Mouse (Mus musculus) Patski (cell line): ENCODE results near the gene Myo10. TPM values are rescaled to one million over a fixed set of nuclear protein-coding genes. Genes with fewer than 3 reads are reported as not detected.

Source experiments
- ATAC-seq: fragments of 100-300 bp; one replicate; pipeline ENCODE4 v1.8.0; 2021
- CTCF ChIA-PET: fragments of 350-600 bp; sonication (Branson Sonifier 250); formaldehyde crosslinking; loops from one replicate; lab custom pipeline; 2022; ENCODE audit warnings: inconsistent platforms; lab: Charles Lee
- POLR2A ChIA-PET: fragments of 350-600 bp; sonication (Branson Sonifier 250); formaldehyde crosslinking; loops from one replicate; lab custom pipeline; 2022; ENCODE audit warnings: antibody characterized with exemption, inconsistent platforms; lab: Charles Lee
- DNase-seq: peaks from one replicate; pipeline ENCODE4 v3.0.0-alpha.2; 2011; ENCODE audit warnings: low read depth, low spot score
- H3K27me3 ChIP-seq: fragments of 371-371 bp; one replicate; pipeline ENCODE4 v1.5.1; 2021
- CTCF ChIP-seq: fragments of 100-300 bp; IDR thresholded peaks from one replicate; pipeline ENCODE4 v1.5.1; 2021
- in situ Hi-C: fragments of 300-500 bp; cut with MboI; formaldehyde crosslinking; loops from 3 replicates; pipeline ENCODE4 v1.11.1; 2018; ENCODE audit warnings: low pct_unique_long_range_greater_than_20kb, mixed read lengths
- polyA plus RNA-seq: library from polyadenylated mRNA; unstranded; gene quantifications from one replicate; pipeline ENCODE4 v1.2.3, GENCODE M21; 2021

Gene Myo10
- polyA plus RNA-seq, 1 experiment from 2014 or later, result 30.3 TPM

- ChIA-PET POLR2A (no interaction called here), CTCF (interaction anchor here (1.2 to 2.0 kb wide), 3 partner anchors 11 to 162 kb away, joined by 3 to 7 read pairs (median 7); no protein-coding TSS in a partner anchor)
- H3K27me3 ChIP-seq, result no peaks in the 10 kb centered on the region
- in situ Hi-C loops, result loop anchor here (10.0 kb wide), 1 partner anchor 173 kb away; the partner anchor contains the start of gene Myo10
- TF ChIP-seq CTCF, result no peak
- DNase-seq, result no peak
- no peak for ATAC-seq
Observed at GRCm38 (mm10) chr15:25797888-25798287, 175.6 kb downstream of the Myo10 start.

GRCm38 (mm10) chr15:25801726-25802125, 179.4 kb downstream of the Myo10 start:
- no peaks in the 10 kb centered on the region for H3K27me3 ChIP-seq
- no peak for DNase-seq
- in situ Hi-C loops, result loop anchor here (10.0 kb wide), 1 partner anchor 523 kb away; no protein-coding TSS in a partner anchor
- no peak for ATAC-seq
- TF ChIP-seq CTCF, result no peak
- ChIA-PET POLR2A (no interaction called here), CTCF (interaction anchor here (1.8 kb wide), 1 partner anchor 158 kb away, joined by 6 read pairs; no protein-coding TSS in a partner anchor)

GRCm38 (mm10) chr15:25802194-25802593, 179.9 kb downstream of the Myo10 start:
- ATAC-seq (no peak), DNase-seq (no peak)
- CTCF ChIA-PET, result interaction anchor here (1.8 kb wide), 1 partner anchor 157 kb away, joined by 6 read pairs; no protein-coding TSS in a partner anchor
- POLR2A ChIA-PET, result no interaction called here
- in situ Hi-C loops, result loop anchor here (10.0 kb wide), 1 partner anchor 523 kb away; no protein-coding TSS in a partner anchor
- H3K27me3 ChIP-seq, result no peaks in the 10 kb centered on the region
- TF ChIP-seq CTCF, result no peak

- ATAC-seq (no peak), DNase-seq (no peak)
- POLR2A ChIA-PET, result no interaction called here
- no peak for TF ChIP-seq CTCF
- in situ Hi-C loops, result loop anchor here (10.0 kb wide), 1 partner anchor 522 kb away; no protein-coding TSS in a partner anchor
- CTCF ChIA-PET, result interaction anchor here (1.8 kb wide), 1 partner anchor 156 kb away, joined by 6 read pairs; no protein-coding TSS in a partner anchor
- no peaks in the 10 kb centered on the region for H3K27me3 ChIP-seq
Observed at GRCm38 (mm10) chr15:25803111-25803510, 180.8 kb downstream of the Myo10 start.

- no peaks in the 10 kb centered on the region for H3K27me3 ChIP-seq
- ChIA-PET POLR2A (interaction anchor here (0.6 to 1.5 kb wide), 5 partner anchors 31 to 179 kb away, joined by 3 to 4 read pairs (median 3); no protein-coding TSS in a partner anchor), CTCF (interaction anchor here (0.7 to 4.5 kb wide), 31 partner anchors 9 to 521 kb away, joined by 3 to 67 read pairs (median 5); partner anchors contain the start of gene Retreg1)
- ATAC-seq (peak; percentile 72), DNase-seq (no peak)
- peak; percentile 95 for TF ChIP-seq CTCF
- in situ Hi-C loops, result loop anchor here (5.0 to 10.0 kb wide), 2 partner anchors 152 to 519 kb away; no protein-coding TSS in a partner anchor
Observed at GRCm38 (mm10) chr15:25805336-25806110, 183.2 kb downstream of the Myo10 start.

GRCm38 (mm10) chr15:25806363-25806762, 184.0 kb downstream of the Myo10 start:
- ATAC-seq (no peak), DNase-seq (no peak)
- CTCF ChIA-PET, result interaction anchor here (0.7 to 4.5 kb wide), 14 partner anchors 12 to 520 kb away, joined by 3 to 67 read pairs (median 6); no protein-coding TSS in a partner anchor
- TF ChIP-seq CTCF, result no peak
- in situ Hi-C loops, result loop anchor here (5.0 to 10.0 kb wide), 2 partner anchors 151 to 518 kb away; no protein-coding TSS in a partner anchor
- H3K27me3 ChIP-seq, result no peaks in the 10 kb centered on the region
- POLR2A ChIA-PET, result interaction anchor here (0.7 to 1.5 kb wide), 3 partner anchors 32 to 178 kb away, joined by 3 to 4 read pairs (median 3); no protein-coding TSS in a partner anchor

GRCm38 (mm10) chr15:25806878-25807277, 184.6 kb downstream of the Myo10 start:
- CTCF ChIA-PET, result interaction anchor here (0.7 to 4.5 kb wide), 5 partner anchors 12 to 182 kb away, joined by 3 to 67 read pairs (median 6); no protein-coding TSS in a partner anchor
- in situ Hi-C loops, result loop anchor here (5.0 to 10.0 kb wide), 2 partner anchors 150 to 518 kb away; no protein-coding TSS in a partner anchor

GRCm38 (mm10) chr15:25808677-25809460, 186.5 kb downstream of the Myo10 start:
- no peaks in the 10 kb centered on the region for H3K27me3 ChIP-seq
- CTCF ChIA-PET, result interaction anchor here (0.7 to 1.4 kb wide), 5 partner anchors 10 to 151 kb away, joined by 3 to 7 read pairs (median 3); no protein-coding TSS in a partner anchor
- ATAC-seq, result no peak
- POLR2A ChIA-PET, result interaction anchor here (0.5 to 0.6 kb wide), 2 partner anchors 32 to 152 kb away, joined by 3 read pairs; no protein-coding TSS in a partner anchor
- no peak for TF ChIP-seq CTCF
- in situ Hi-C loops, result loop anchor here (5.0 to 10.0 kb wide), 2 partner anchors 148 to 516 kb away; no protein-coding TSS in a partner anchor
- DNase-seq, result no peak

More at GRCm38 (mm10) chr15:25806878-25807277, 184.6 kb downstream of the Myo10 start:
- ATAC-seq, result no peak
- H3K27me3 ChIP-seq, result no peaks in the 10 kb centered on the region
- DNase-seq, result no peak
- POLR2A ChIA-PET, result interaction anchor here (1.0 kb wide), 1 partner anchor 178 kb away, joined by 3 read pairs; no protein-coding TSS in a partner anchor
- no peak for TF ChIP-seq CTCF

GRCm38 (mm10) chr15:25809669-25810068, 187.3 kb downstream of the Myo10 start:
- no peak for TF ChIP-seq CTCF
- DNase-seq (no peak), ATAC-seq (no peak)
- in situ Hi-C loops, result loop anchor here (5.0 to 10.0 kb wide), 2 partner anchors 148 to 515 kb away; no protein-coding TSS in a partner anchor
- ChIA-PET POLR2A (interaction anchor here (0.5 to 0.6 kb wide), 2 partner anchors 31 to 152 kb away, joined by 3 read pairs; no protein-coding TSS in a partner anchor), CTCF (interaction anchor here (1.0 to 3.2 kb wide), 5 partner anchors 11 to 150 kb away, joined by 3 to 20 read pairs (median 3); no protein-coding TSS in a partner anchor)
- H3K27me3 ChIP-seq, result no peaks in the 10 kb centered on the region
